In the genomic region with DNA sequence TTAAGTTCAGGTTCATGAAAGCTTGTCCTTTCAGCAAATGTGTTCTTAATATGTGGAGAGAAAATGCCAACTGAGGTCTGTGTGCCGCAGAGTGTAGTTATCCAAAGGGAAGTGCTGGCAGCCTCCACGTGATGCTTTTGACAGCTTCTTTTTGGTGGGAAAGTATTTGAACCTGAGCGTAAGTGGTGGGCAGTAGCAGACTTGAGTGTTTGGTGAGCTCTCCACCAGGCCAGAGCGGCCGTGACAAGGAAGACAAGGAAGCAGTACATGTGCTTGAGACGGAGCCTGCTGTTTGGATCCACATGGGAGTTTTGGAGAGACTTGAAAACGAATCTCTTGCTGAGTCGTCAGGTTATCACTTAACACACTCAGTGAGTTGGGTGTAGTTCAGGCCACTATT, we compare ENCODE assay signal across 13 mouse cellular contexts.
"Had no signal": no experiment of that assay in that cellular context is flagged by ENCODE, and none has a peak within 500 bp of the region (broad histone marks: within the 10 kb centered on the region; RNA-seq: fewer than 3 reads in every experiment).

No protein-coding gene starts in this region.

- H3K9me3 ChIP-seq: limb, embryonic 10.5 days; liver, embryonic 15.5 days; lung, embryonic 15.5 days; midbrain, embryonic 13.5 days; neural tube, embryonic 15.5 days had no signal

- DNase-seq: kidney, adult 11 months; kidney, adult 9 months; kidney, postnatal 36 days; right cerebral cortex, adult 18-20 months; right cerebral cortex, postnatal 25 days; thymus, postnatal 4 days had no signal

- H3K4me3 ChIP-seq: limb, embryonic 10.5 days; liver, embryonic 15.5 days; lung, embryonic 15.5 days; midbrain, embryonic 13.5 days; neural tube, embryonic 15.5 days had no signal

- H3K4me2 ChIP-seq: liver, embryonic 11.5 days; liver, embryonic 15.5 days; lung, embryonic 15.5 days; midbrain, embryonic 13.5 days; neural tube, embryonic 15.5 days had no signal

- H3K27ac ChIP-seq: kidney, postnatal 0 days; limb, embryonic 10.5 days; liver, embryonic 15.5 days; lung, embryonic 15.5 days; midbrain, embryonic 13.5 days; neural tube, embryonic 15.5 days had no signal

- ATAC-seq: midbrain, embryonic 13.5 days had no signal

- H3K27me3 ChIP-seq: liver, embryonic 15.5 days; lung, embryonic 15.5 days; midbrain, embryonic 13.5 days; neural tube, embryonic 15.5 days had no signal

- H3K9ac ChIP-seq: liver, embryonic 15.5 days; lung, embryonic 15.5 days; midbrain, embryonic 13.5 days; neural tube, embryonic 15.5 days had no signal

- H3K36me3 ChIP-seq: limb, embryonic 10.5 days; lung, embryonic 15.5 days; midbrain, embryonic 13.5 days; neural tube, embryonic 15.5 days had no signal
